20 mouse cellular contexts compared by ENCODE assay signal in genomic region chr2:156815412-156815811, GRCm38 (mm10). TPM values are rescaled to one million over a fixed set of nuclear protein-coding genes. Genes with fewer than 3 reads are reported as not detected.
DNase-seq lines count a peak whose midpoint lies in the region; ATAC-seq and TF ChIP-seq lines count a peak whose summit lies in the region.
"Had no signal": no experiment of that assay in that cellular context is flagged by ENCODE, and none has a peak within 500 bp of the region (broad histone marks: within the 10 kb centered on the region; RNA-seq: fewer than 3 reads in every experiment).

No protein-coding gene starts in this region.

- no peak overlapping the region for H3K4me3 ChIP-seq in heart, embryonic 11.5 days (ENCODE audit: low read depth, low read length)
- H3K4me3 ChIP-seq in kidney, postnatal 0 days (replicated peaks; ENCODE audit: low read depth, low read length) = no peak overlapping the region
- no peak overlapping the region for H3K4me3 ChIP-seq in stomach, embryonic 14.5 days (ENCODE audit: low read depth, low read length)
- H3K4me3 ChIP-seq in stomach, postnatal 0 days (ENCODE audit: low read depth, low read length) = no peak overlapping the region
- H3K4me3 ChIP-seq in stomach, embryonic 16.5 days (replicated peaks; ENCODE audit: low read length) = no peak overlapping the region
- no peak overlapping the region for H3K4me3 ChIP-seq in forebrain, postnatal 0 days (ENCODE audit: low read depth, low read length)
- H3K4me3 ChIP-seq: forebrain, embryonic 10.5 days; hindbrain, embryonic 15.5 days had no signal

- H3K9ac ChIP-seq in heart, embryonic 11.5 days (ENCODE audit: low read depth, low read length) = 0 out of 2 replicates have a peak overlapping the region, but pooled peaks have one; percentile 28
- H3K9ac ChIP-seq in kidney, postnatal 0 days (ENCODE audit: low read depth, low read length) = no peak overlapping the region
- no peak overlapping the region for H3K9ac ChIP-seq in stomach, embryonic 14.5 days (replicated peaks; ENCODE audit: low read depth, low read length)
- no peak overlapping the region for H3K9ac ChIP-seq in stomach, postnatal 0 days (ENCODE audit: low read length)
- H3K9ac ChIP-seq in stomach, embryonic 16.5 days (ENCODE audit: low read length) = no peak overlapping the region
- H3K9ac ChIP-seq in forebrain, postnatal 0 days = no peak overlapping the region
- H3K9ac ChIP-seq: hindbrain, embryonic 15.5 days; liver, embryonic 14.5 days had no signal

- 61% methylated on average over 3 of the region's 3 CpGs for WGBS in heart, embryonic 11.5 days (ENCODE audit: insufficient replicate concordance)
- 47% methylated on average over 3 of the region's 3 CpGs for WGBS in kidney, postnatal 0 days
- 53% methylated on average over 3 of the region's 3 CpGs for WGBS in stomach, embryonic 14.5 days
- 70% methylated on average over 3 of the region's 3 CpGs for WGBS in stomach, postnatal 0 days
- 64% methylated on average over 3 of the region's 3 CpGs for WGBS in stomach, embryonic 16.5 days
- WGBS in forebrain, postnatal 0 days = 69% methylated on average over 3 of the region's 3 CpGs

- H3K36me3 ChIP-seq in heart, embryonic 11.5 days (ENCODE audit: control insufficient read depth, insufficient read depth, low read length) = no peaks in the 10 kb centered on the region
- H3K36me3 ChIP-seq in kidney, postnatal 0 days (ENCODE audit: insufficient read depth, low read length) = no peaks in the 10 kb centered on the region
- H3K36me3 ChIP-seq in stomach, embryonic 14.5 days (ENCODE audit: control insufficient read depth, insufficient read depth, low read length) = no peaks in the 10 kb centered on the region
- H3K36me3 ChIP-seq in stomach, postnatal 0 days (ENCODE audit: control insufficient read depth, insufficient read depth, low read length) = no peaks in the 10 kb centered on the region
- no peaks in the 10 kb centered on the region for H3K36me3 ChIP-seq in stomach, embryonic 16.5 days (ENCODE audit: control insufficient read depth, insufficient read depth, low read length)
- no peaks in the 10 kb centered on the region for H3K36me3 ChIP-seq in forebrain, postnatal 0 days (ENCODE audit: insufficient read depth)
- H3K36me3 ChIP-seq: forebrain, embryonic 10.5 days; hindbrain, embryonic 15.5 days had no signal

- 0 out of 2 replicates have a peak, but pooled peaks cover 7% of the 10 kb centered on the region for H3K4me1 ChIP-seq in heart, embryonic 11.5 days (ENCODE audit: control insufficient read depth, insufficient read depth, low read length)
- peaks cover 18% of the 10 kb centered on the region; the same call in 1 of the 2 replicates for H3K4me1 ChIP-seq in kidney, postnatal 0 days (replicated peaks; ENCODE audit: insufficient read depth, low read length)
- peaks cover 14% of the 10 kb centered on the region; the same call in 1 of the 2 replicates for H3K4me1 ChIP-seq in stomach, embryonic 14.5 days (ENCODE audit: control insufficient read depth, insufficient read depth, low read length)
- H3K4me1 ChIP-seq in stomach, postnatal 0 days (replicated peaks; ENCODE audit: control insufficient read depth, insufficient read depth) = no peaks in the 10 kb centered on the region
- H3K4me1 ChIP-seq in stomach, embryonic 16.5 days (ENCODE audit: control insufficient read depth, insufficient read depth, low read length) = peaks cover 15% of the 10 kb centered on the region
- H3K4me1 ChIP-seq in forebrain, postnatal 0 days (ENCODE audit: insufficient read depth) = no peaks in the 10 kb centered on the region
- H3K4me1 ChIP-seq: hindbrain, embryonic 15.5 days had no signal

- no peaks in the 10 kb centered on the region for H3K9me3 ChIP-seq in heart, embryonic 11.5 days (replicated peaks; ENCODE audit: control insufficient read depth, low read length)
- no peaks in the 10 kb centered on the region for H3K9me3 ChIP-seq in kidney, postnatal 0 days (replicated peaks; ENCODE audit: low read length)
- H3K9me3 ChIP-seq in stomach, embryonic 14.5 days (ENCODE audit: control insufficient read depth, low read depth, low read length) = no peaks in the 10 kb centered on the region
- no peaks in the 10 kb centered on the region for H3K9me3 ChIP-seq in stomach, postnatal 0 days (ENCODE audit: control insufficient read depth, low read length)
- H3K9me3 ChIP-seq in stomach, embryonic 16.5 days (replicated peaks; ENCODE audit: control insufficient read depth, low read length) = no peaks in the 10 kb centered on the region
- H3K9me3 ChIP-seq in forebrain, postnatal 0 days (ENCODE audit: low read length) = no peaks in the 10 kb centered on the region
- H3K9me3 ChIP-seq: forebrain, embryonic 10.5 days; hindbrain, embryonic 15.5 days had no signal

- no peak for TF ChIP-seq CTCF in kidney, postnatal 0 days (IDR thresholded peaks at IDR 0.05; ENCODE audit: low read depth)
- TF ChIP-seq CTCF in stomach, postnatal 0 days (IDR thresholded peaks at IDR 0.05; ENCODE audit: low read depth) = no peak
- TF ChIP-seq CTCF in forebrain, postnatal 0 days (IDR thresholded peaks at IDR 0.05; ENCODE audit: low read depth) = no peak

- ATAC-seq in heart, embryonic 11.5 days (replicated peaks; ENCODE audit: insufficient number of reproducible peaks, low FRiP score, low TSS enrichment) = no peak
- ATAC-seq in kidney, postnatal 0 days (replicated peaks; ENCODE audit: low FRiP score, low read depth) = no peak; the same call in 1 of the 2 replicates
- ATAC-seq in stomach, embryonic 14.5 days (ENCODE audit: insufficient number of reproducible peaks, insufficient read depth, low FRiP score, low read depth) = no peak
- ATAC-seq in stomach, postnatal 0 days (ENCODE audit: low FRiP score, low TSS enrichment) = no peak
- no peak for ATAC-seq in stomach, embryonic 16.5 days (ENCODE audit: insufficient read depth, low FRiP score)
- no peak for ATAC-seq in forebrain, postnatal 0 days
- ATAC-seq: forebrain, embryonic 16.5 days had no signal

- H3K27me3 ChIP-seq in heart, embryonic 11.5 days (ENCODE audit: control insufficient read depth, insufficient read depth, low read length) = no peaks in the 10 kb centered on the region
- H3K27me3 ChIP-seq in kidney, postnatal 0 days (ENCODE audit: insufficient read depth, low read length) = no peaks in the 10 kb centered on the region
- H3K27me3 ChIP-seq in stomach, embryonic 14.5 days (ENCODE audit: control insufficient read depth, insufficient read depth, low read length) = no peaks in the 10 kb centered on the region
- H3K27me3 ChIP-seq in stomach, postnatal 0 days (ENCODE audit: control insufficient read depth, insufficient read depth, low read length) = no peaks in the 10 kb centered on the region
- no peaks in the 10 kb centered on the region for H3K27me3 ChIP-seq in stomach, embryonic 16.5 days (ENCODE audit: control insufficient read depth, insufficient read depth, low read length)
- no peaks in the 10 kb centered on the region for H3K27me3 ChIP-seq in forebrain, postnatal 0 days (ENCODE audit: insufficient read depth, low read length)
- H3K27me3 ChIP-seq: hindbrain, embryonic 15.5 days had no signal

- H3K4me2 ChIP-seq in heart, embryonic 11.5 days = no peak overlapping the region
- H3K4me2 ChIP-seq in kidney, postnatal 0 days (ENCODE audit: low read length) = no peak overlapping the region
- no peak overlapping the region for H3K4me2 ChIP-seq in stomach, embryonic 14.5 days (replicated peaks; ENCODE audit: low read depth, low read length)
- no peak overlapping the region for H3K4me2 ChIP-seq in stomach, postnatal 0 days (replicated peaks; ENCODE audit: low read depth)
- H3K4me2 ChIP-seq in stomach, embryonic 16.5 days (ENCODE audit: low read depth, low read length) = no peak overlapping the region
- no peak overlapping the region for H3K4me2 ChIP-seq in forebrain, postnatal 0 days (ENCODE audit: low read depth)
- H3K4me2 ChIP-seq: hindbrain, embryonic 15.5 days had no signal

- no peak for TF ChIP-seq EP300 in stomach, postnatal 0 days (optimal IDR thresholded peaks at IDR 0.05)

- peak overlapping the region; percentile 62; the same call in 1 of the 2 replicates for H3K27ac ChIP-seq in heart, embryonic 11.5 days (ENCODE audit: low read depth, low read length)
- H3K27ac ChIP-seq in kidney, postnatal 0 days = peak overlapping the region; percentile 83
- peak overlapping the region; percentile 64 for H3K27ac ChIP-seq in stomach, embryonic 14.5 days (ENCODE audit: low read length)
- H3K27ac ChIP-seq in stomach, postnatal 0 days (replicated peaks) = no peak overlapping the region
- peak overlapping the region; percentile 76 for H3K27ac ChIP-seq in stomach, embryonic 16.5 days (ENCODE audit: low read length)
- H3K27ac ChIP-seq in forebrain, postnatal 0 days (ENCODE audit: low read depth, low read length) = no peak overlapping the region
- H3K27ac ChIP-seq: hindbrain, embryonic 15.5 days; liver, embryonic 14.5 days had no signal

- no peak for DNase-seq in heart, adult 18-20 months
- no peak for DNase-seq in kidney, postnatal 0 days (ENCODE audit: low spot score)
- DNase-seq in kidney, adult 18-20 months = no peak
- no peak for DNase-seq in stomach, postnatal 0 days (ENCODE audit: low spot score)
- no peak for DNase-seq in forebrain, postnatal 0 days
- DNase-seq: cerebellum, adult 11 months; cerebellum, adult 9-11 months; gastrocnemius, postnatal 14 days; kidney, postnatal 36 days; layer of hippocampus, postnatal 36 days; lung, postnatal 10 days; thymus, postnatal 14 days had no signal

RNA-seq across cellular contexts. Expression of gene Tgif2, which starts 24.4 kb away (rescaled TPM):
- polyA plus RNA-seq in heart, embryonic 11.5 days (2014; fragmentation: Nextera tagmentation; extraction: Ambion mirVana) = 42.7 and 44.1 TPM in 2 replicates
- under 1 TPM; 0.37 to 0.44 TPM for total RNA-seq in heart, adult 18-20 months (2021)
- 38.2 and 40.6 TPM in 2 replicates for polyA plus RNA-seq in kidney, postnatal 0 days (2015; fragmentation: Nextera tagmentation; extraction: Ambion mirVana)
- 67.1 and 73.7 TPM in 2 replicates for polyA plus RNA-seq in stomach, embryonic 14.5 days (2014; fragmentation: Nextera tagmentation; extraction: Ambion mirVana)
- polyA plus RNA-seq in stomach, postnatal 0 days (2015; fragmentation: Nextera tagmentation; extraction: Ambion mirVana) = 11.9 and 13.3 TPM in 2 replicates
- 33.7 and 36.5 TPM in 2 replicates for polyA plus RNA-seq in stomach, embryonic 16.5 days (2015; fragmentation: Nextera tagmentation; extraction: Ambion mirVana)
- 13.1 and 13.7 TPM in 2 replicates for total RNA-seq in forebrain, postnatal 0 days (2014; rRNA removed)
- polyA plus RNA-seq in forebrain, postnatal 0 days (2015; fragmentation: Nextera tagmentation; extraction: Ambion mirVana) = 8.7 and 9.3 TPM in 2 replicates

RNA-seq across cellular contexts. Expression of gene Myl9, which starts 40.2 kb away (rescaled TPM):
- polyA plus RNA-seq in heart, embryonic 11.5 days (2014; fragmentation: Nextera tagmentation; extraction: Ambion mirVana) = 2,229 and 2,268 TPM in 2 replicates
- 10 to 100 TPM; 70.9 to 74.6 TPM for total RNA-seq in heart, adult 18-20 months (2021)
- 449 and 494 TPM in 2 replicates for polyA plus RNA-seq in kidney, postnatal 0 days (2015; fragmentation: Nextera tagmentation; extraction: Ambion mirVana)
- 1,732 and 1,736 TPM in 2 replicates for polyA plus RNA-seq in stomach, embryonic 14.5 days (2014; fragmentation: Nextera tagmentation; extraction: Ambion mirVana)
- polyA plus RNA-seq in stomach, postnatal 0 days (2015; fragmentation: Nextera tagmentation; extraction: Ambion mirVana) = 2,268 and 2,333 TPM in 2 replicates
- polyA plus RNA-seq in stomach, embryonic 16.5 days (2015; fragmentation: Nextera tagmentation; extraction: Ambion mirVana) = 1,649 and 1,814 TPM in 2 replicates
- total RNA-seq in forebrain, postnatal 0 days (2014; rRNA removed) = 24.4 and 34.3 TPM in 2 replicates
- 34.6 and 39.6 TPM in 2 replicates for polyA plus RNA-seq in forebrain, postnatal 0 days (2015; fragmentation: Nextera tagmentation; extraction: Ambion mirVana)
- total RNA-seq: common myeloid progenitor, adult 5-6 weeks had no signal

RNA-seq across cellular contexts. Expression of gene 4930518I15Rik, which starts 42.3 kb away (rescaled TPM):
- polyA plus RNA-seq in heart, embryonic 11.5 days (2014; fragmentation: Nextera tagmentation; extraction: Ambion mirVana) = 4.1 and 4.6 TPM in 2 replicates
- total RNA-seq in heart, adult 18-20 months (2021) = under 1 TPM; 0.49 to 0.60 TPM
- 2.6 and 4.6 TPM in 2 replicates for polyA plus RNA-seq in kidney, postnatal 0 days (2015; fragmentation: Nextera tagmentation; extraction: Ambion mirVana)
- 8.0 and 9.1 TPM in 2 replicates for polyA plus RNA-seq in stomach, embryonic 14.5 days (2014; fragmentation: Nextera tagmentation; extraction: Ambion mirVana)
- 2.4 and 2.7 TPM in 2 replicates for polyA plus RNA-seq in stomach, postnatal 0 days (2015; fragmentation: Nextera tagmentation; extraction: Ambion mirVana)
- 6.7 and 7.3 TPM in 2 replicates for polyA plus RNA-seq in stomach, embryonic 16.5 days (2015; fragmentation: Nextera tagmentation; extraction: Ambion mirVana)
- 1.00 and 2.5 TPM in 2 replicates for total RNA-seq in forebrain, postnatal 0 days (2014; rRNA removed)
- 1.3 and 2.1 TPM in 2 replicates for polyA plus RNA-seq in forebrain, postnatal 0 days (2015; fragmentation: Nextera tagmentation; extraction: Ambion mirVana)
- total RNA-seq: common myeloid progenitor, adult 5-6 weeks had no signal

RNA-seq across cellular contexts. Expression of gene Rab5if, which starts 47.5 kb away (rescaled TPM):
- 191 TPM in 2 replicates for polyA plus RNA-seq in heart, embryonic 11.5 days (2014; fragmentation: Nextera tagmentation; extraction: Ambion mirVana)
- 100 to 1,000 TPM; 110 to 113 TPM for total RNA-seq in heart, adult 18-20 months (2021)
- polyA plus RNA-seq in kidney, postnatal 0 days (2015; fragmentation: Nextera tagmentation; extraction: Ambion mirVana) = 227 and 252 TPM in 2 replicates
- 189 and 202 TPM in 2 replicates for polyA plus RNA-seq in stomach, embryonic 14.5 days (2014; fragmentation: Nextera tagmentation; extraction: Ambion mirVana)
- polyA plus RNA-seq in stomach, postnatal 0 days (2015; fragmentation: Nextera tagmentation; extraction: Ambion mirVana) = 221 and 227 TPM in 2 replicates
- 173 and 190 TPM in 2 replicates for polyA plus RNA-seq in stomach, embryonic 16.5 days (2015; fragmentation: Nextera tagmentation; extraction: Ambion mirVana)
- 123 TPM in 2 replicates for total RNA-seq in forebrain, postnatal 0 days (2014; rRNA removed)
- 154 and 169 TPM in 2 replicates for polyA plus RNA-seq in forebrain, postnatal 0 days (2015; fragmentation: Nextera tagmentation; extraction: Ambion mirVana)

Comparison
In these comparisons a context has a peak if more than half of its experiments do, and no peak if none do; other contexts are left out.
1. H3K27ac ChIP-seq: peak in heart, embryonic 11.5 days (single experiment), kidney, postnatal 0 days (single experiment), stomach, embryonic 14.5 days (single experiment) and stomach, embryonic 16.5 days (single experiment); none in stomach, postnatal 0 days (single experiment) and forebrain, postnatal 0 days (single experiment).
2. RNA of gene Myl9, which starts 40.2 kb away (polyA plus RNA-seq): 2,268 to 2,333 TPM in stomach, postnatal 0 days, 2,229 to 2,268 TPM in heart, embryonic 11.5 days, 1,732 to 1,736 TPM in stomach, embryonic 14.5 days, 1,649 to 1,814 TPM in stomach, embryonic 16.5 days and 449 to 494 TPM in kidney, postnatal 0 days; 34.6 to 39.6 TPM in forebrain, postnatal 0 days; every median in the first group is over 10 times any median in the second.